Comparison of ENCODE assay signal across 14 mouse cellular contexts in the genomic region with DNA sequence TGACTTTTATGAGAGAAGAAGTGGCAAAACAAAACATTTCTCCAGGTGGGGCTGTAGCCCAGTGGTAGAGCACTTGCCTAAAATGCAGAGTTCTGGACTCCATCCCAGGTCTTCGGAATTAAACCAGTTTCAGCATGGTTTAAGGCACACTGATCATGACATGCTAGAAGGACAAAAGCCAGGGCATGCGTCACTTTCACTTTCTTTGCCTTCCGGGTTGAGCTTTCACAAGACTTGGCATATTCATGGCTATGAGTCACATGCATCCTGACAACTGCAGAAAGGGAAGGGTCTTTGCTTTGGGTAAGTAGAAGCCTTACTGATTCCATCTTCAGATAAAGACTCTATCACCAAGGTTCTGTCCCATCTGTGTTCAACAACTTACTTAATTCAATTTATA. TPM values are rescaled to one million over a fixed set of nuclear protein-coding genes. Genes with fewer than 3 reads are reported as not detected.
DNase-seq lines count a peak whose midpoint lies in the region; ATAC-seq lines count a peak whose summit lies in the region.
"Had no signal": no experiment of that assay in that cellular context is flagged by ENCODE, and none has a peak within 500 bp of the region (broad histone marks: within the 10 kb centered on the region; RNA-seq: fewer than 3 reads in every experiment).

No protein-coding gene starts in this region.

- H3K4me1 ChIP-seq in hindbrain, embryonic 11.5 days (replicated peaks; ENCODE audit: control insufficient read depth, insufficient read depth, low read length) = 0 out of 2 replicates have a peak, but pooled peaks cover 4% of the 10 kb centered on the region

- H3K4me3 ChIP-seq in hindbrain, embryonic 11.5 days (ENCODE audit: low read depth, low read length) = no peak overlapping the region
- H3K4me3 ChIP-seq: liver, embryonic 13.5 days had no signal

- peak; percentile 30 for DNase-seq in heart, adult 8-10 months (ENCODE audit: low spot score)
- DNase-seq in heart, postnatal 4 days = no peak
- peak; percentile 45 for DNase-seq in NIH3T3 (ENCODE audit: low read depth)
- DNase-seq in fat pad, adult 2 months (ENCODE audit: extremely low read depth, low read depth, low spot score) = peak; percentile 33
- no peak for DNase-seq in thymus, postnatal 4 days
- DNase-seq in hindbrain, embryonic 11.5 days (ENCODE audit: low spot score) = no peak
- no peak for DNase-seq in embryo, embryonic 10 days (ENCODE audit: low spot score)
- DNase-seq: kidney, postnatal 4 days; liver, embryonic 13.5 days had no signal

- H3K36me3 ChIP-seq in hindbrain, embryonic 11.5 days (ENCODE audit: control insufficient read depth, insufficient read depth, low read length) = no peaks in the 10 kb centered on the region
- H3K36me3 ChIP-seq: liver, embryonic 13.5 days had no signal

- ATAC-seq in megakaryocyte, adult 5-6 weeks (ENCODE audit: poor library complexity, severe bottlenecking) = peak; percentile 69
- ATAC-seq in hindbrain, embryonic 11.5 days (ENCODE audit: low FRiP score) = no peak
- ATAC-seq: inflammation-experienced regulatory T-cells, adult 6 months had no signal

- no peak overlapping the region for H3K27ac ChIP-seq in hindbrain, embryonic 11.5 days (ENCODE audit: low read depth, low read length)
- H3K27ac ChIP-seq: liver, embryonic 13.5 days had no signal

- H3K4me2 ChIP-seq in hindbrain, embryonic 11.5 days (replicated peaks; ENCODE audit: low read depth, low read length) = no peak overlapping the region
- H3K4me2 ChIP-seq: liver, embryonic 13.5 days; midbrain, embryonic 11.5 days had no signal

- H3K27me3 ChIP-seq in hindbrain, embryonic 11.5 days (ENCODE audit: control insufficient read depth, insufficient read depth, low read length) = no peaks in the 10 kb centered on the region
- H3K27me3 ChIP-seq: liver, embryonic 13.5 days had no signal

- no peaks in the 10 kb centered on the region for H3K9me3 ChIP-seq in hindbrain, embryonic 11.5 days (ENCODE audit: control insufficient read depth, low read length)
- H3K9me3 ChIP-seq: liver, embryonic 13.5 days had no signal

- WGBS in hindbrain, embryonic 11.5 days = 95% methylated on average over 3 of the region's 3 CpGs

- H3K9ac ChIP-seq in hindbrain, embryonic 11.5 days (ENCODE audit: low read depth, low read length) = no peak overlapping the region
- H3K9ac ChIP-seq: liver, embryonic 13.5 days had no signal

RNA-seq across cellular contexts. Expression of a gene that starts 3.9 kb away (rescaled TPM):
- total RNA-seq in heart, adult 8-10 months (2022) = 1 to 10 TPM; 2.4 to 3.1 (median 2.6) TPM
- 1 to 10 TPM; 3.9 to 4.0 TPM for total RNA-seq in heart, postnatal 4 days (2021)
- total RNA-seq in megakaryocyte, adult 5-6 weeks (2015) = 1.9 and 2.0 TPM in 2 replicates
- total RNA-seq in megakaryocyte, adult 5-6 weeks (2017) = 1.4 and 1.6 TPM in 2 replicates
- 5.6 and 8.6 TPM in 2 replicates for polyA plus RNA-seq in hindbrain, embryonic 11.5 days (2014; fragmentation: Nextera tagmentation; extraction: Ambion mirVana)

RNA-seq across cellular contexts. Expression of a gene that starts 15.3 kb away (rescaled TPM):
- not detected for total RNA-seq in heart, adult 8-10 months (2022)
- total RNA-seq in heart, postnatal 4 days (2021) = not detected
- total RNA-seq in megakaryocyte, adult 5-6 weeks (2015) = not detected in 2 replicates
- total RNA-seq in megakaryocyte, adult 5-6 weeks (2017) = not detected in 2 replicates
- not detected in 2 replicates for polyA plus RNA-seq in hindbrain, embryonic 11.5 days (2014; fragmentation: Nextera tagmentation; extraction: Ambion mirVana)
- total RNA-seq: left cerebral cortex, postnatal 10 days had no signal
- polyA plus RNA-seq: heart, embryonic 16.5 days; inflammation-experienced regulatory T-cells, adult 6 months; liver, embryonic 13.5 days; midbrain, embryonic 11.5 days had no signal

RNA-seq across cellular contexts. Expression of a gene that starts 48.1 kb away (rescaled TPM):
- total RNA-seq in heart, adult 8-10 months (2022) = not detected
- total RNA-seq in heart, postnatal 4 days (2021) = not detected
- total RNA-seq in megakaryocyte, adult 5-6 weeks (2015) = not detected in 2 replicates
- not detected in 2 replicates for total RNA-seq in megakaryocyte, adult 5-6 weeks (2017)
- polyA plus RNA-seq in hindbrain, embryonic 11.5 days (2014; fragmentation: Nextera tagmentation; extraction: Ambion mirVana) = not detected in 2 replicates
- total RNA-seq: left cerebral cortex, postnatal 10 days had no signal
- polyA plus RNA-seq: heart, embryonic 16.5 days; inflammation-experienced regulatory T-cells, adult 6 months; liver, embryonic 13.5 days; midbrain, embryonic 11.5 days had no signal

Comparison
In these comparisons a context has a peak if more than half of its experiments do, and no peak if none do; other contexts are left out.
1. DNase-seq: peak in heart, adult 8-10 months (single experiment), NIH3T3 (single experiment) and fat pad, adult 2 months (single experiment); none in heart, postnatal 4 days (single experiment), thymus, postnatal 4 days (single experiment), hindbrain, embryonic 11.5 days (single experiment) and embryo, embryonic 10 days (single experiment).